Comparison of ENCODE assay signal across 8 mouse cellular contexts in genomic region chr7:84151001-84151959, GRCm38 (mm10). TPM values are rescaled to one million over a fixed set of nuclear protein-coding genes. Genes with fewer than 3 reads are reported as not detected.
DNase-seq lines count a peak whose midpoint lies in the region.

Gene Abhd17c, minus strand, starts transcription at chr7:84151893.

- no peaks in the 10 kb centered on the region for H3K36me3 ChIP-seq in macrophage (ENCODE audit: inconsistent target)

- peak within 1 kb of the TSS; percentile 17; the same call in 1 of the 2 replicates for H3K27ac ChIP-seq in macrophage

- WGBS in macrophage (ENCODE audit: missing documents), result under 1% methylated on average over 90 of the region's 109 CpGs

- DNase-seq in MEL-GATA-1-ER (ENCODE audit: extremely low read depth, low read depth), result peak; percentile 29
- DNase-seq in cerebellum, adult 11-12 months, result peak; percentile 54
- peak; percentile 40 for DNase-seq in forelimb bud, embryonic 11.5 days (ENCODE audit: low read depth, low spot score)
- peak; percentile 66 for DNase-seq in heart, postnatal 4 days
- DNase-seq in layer of hippocampus, postnatal 25 days (ENCODE audit: extremely low spot score in 1 of 2, low spot score in 1 of 2), result peak; percentile 32 to 66
- DNase-seq in retina, postnatal 7 days (ENCODE audit: low read depth, low spot score), result peak; percentile 13
- DNase-seq in urinary bladder, postnatal 25 days (ENCODE audit: low spot score), result peak; percentile 39

- peaks cover 48% of the 10 kb centered on the region for H3K79me2 ChIP-seq in macrophage (ENCODE audit: inconsistent target)

- H3K4me3 ChIP-seq in macrophage (ENCODE audit: inconsistent target), result peak within 1 kb of the TSS; percentile 49

RNA-seq across cellular contexts. Expression of gene Abhd17c, which starts in this region (rescaled TPM):
- 10 to 100 TPM; 58.0 to 58.6 TPM for total RNA-seq in heart, postnatal 4 days (2021)
- total RNA-seq in layer of hippocampus, postnatal 25 days (2021), result 10 to 100 TPM; 58.4 to 59.9 TPM
- total RNA-seq in macrophage (2018; cell fraction: chromatin; rRNA removed), result 100 to 1,000 TPM in 1 of 26 experiments, 10 to 100 TPM in 25; 10.1 to 109 (median 31.4) TPM
- 10 to 100 TPM; 16.9 to 43.2 (median 25.1) TPM for total RNA-seq in macrophage (2018; cell fraction: cytosol; rRNA removed)
- 10 to 100 TPM; 16.5 to 67.0 (median 34.0) TPM for total RNA-seq in macrophage (2018; cell fraction: nucleus; rRNA removed)
- 12.9 to 29.5 TPM (median 19.4 TPM) in 3 replicates for polyA plus RNA-seq in macrophage (2018)

Comparison
In these comparisons a context has a peak if more than half of its experiments do, and no peak if none do; other contexts are left out.
1. Peak in every context shown above with its lines: DNase-seq, H3K4me3 ChIP-seq and H3K27ac ChIP-seq.
2. DNase-seq: peak in every context shown above with its lines; median percentile 66 in heart, postnatal 4 days; 54 in cerebellum, adult 11-12 months; 49 in layer of hippocampus, postnatal 25 days; 40 in forelimb bud, embryonic 11.5 days; 39 in urinary bladder, postnatal 25 days; 29 in MEL-GATA-1-ER; 13 in retina, postnatal 7 days.